Mouse (Mus musculus) kidney, postnatal 0 days (tissue): ENCODE results near the gene Gm8122. TPM values are rescaled to one million over a fixed set of nuclear protein-coding genes. Genes with fewer than 3 reads are reported as not detected.
"Not testable (repeated sequence)": the region's sequence is repeated elsewhere in the genome, so short reads cannot be mapped to it uniquely, and the experiment has no call there.

Source experiments
- ATAC-seq: fragments of 200-750 bp; cut with Nextera tagmentation; replicated peaks from 2 replicates; pipeline ENCODE4 v1.8.0; 2017; ENCODE audit warnings: low read depth, moderate number of reproducible peaks, moderate TSS enrichment, moderate library complexity; ENCODE audit not compliant: low FRiP score
- DNase-seq: peaks from one replicate; pipeline ENCODE4 v3.0.0-alpha.2; 2016; ENCODE audit warnings: low spot score
- H3K27ac ChIP-seq: fragments of 300-500 bp; sonication (generic); 2 replicates; pipeline ENCODE4 v1.5.1; 2014; ENCODE audit warnings: mild to moderate bottlenecking
- H3K27me3 ChIP-seq: fragments of 300-500 bp; sonication (generic); 2 replicates; pipeline ENCODE4 v1.6.1; 2014; ENCODE audit warnings: low read length, mixed read lengths; ENCODE audit not compliant: insufficient read depth
- H3K36me3 ChIP-seq: fragments of 300-500 bp; sonication (generic); 2 replicates; pipeline ENCODE4 v1.6.1; 2014; ENCODE audit warnings: low read length, mixed read lengths; ENCODE audit not compliant: insufficient read depth
- H3K4me1 ChIP-seq: fragments of 300-500 bp; sonication (generic); replicated peaks from 2 replicates; pipeline ENCODE4 v1.6.1; 2014; ENCODE audit warnings: antibody characterized with exemption, low read length, mixed read lengths; ENCODE audit not compliant: insufficient read depth
- H3K4me2 ChIP-seq: fragments of 300-500 bp; sonication (generic); 2 replicates; pipeline ENCODE4 v1.6.1; 2014; ENCODE audit warnings: mild to moderate bottlenecking, low read length, moderate library complexity, mixed read lengths
- H3K4me3 ChIP-seq: fragments of 300-500 bp; sonication (generic); replicated peaks from 2 replicates; pipeline ENCODE4 v1.5.1; 2014; ENCODE audit warnings: low read depth, low read length
- H3K9ac ChIP-seq: fragments of 300-500 bp; sonication (generic); 2 replicates; pipeline ENCODE4 v1.6.1; 2014; ENCODE audit warnings: low read depth, low read length
- H3K9me3 ChIP-seq: fragments of 300-500 bp; sonication (generic); replicated peaks from 2 replicates; pipeline ENCODE4 v1.6.1; 2016; ENCODE audit warnings: low read length, inconsistent platforms, mixed read lengths
- WGBS: fragments of 180-500 bp; shearing (Covaris S2); extraction: QIAGEN DNeasy Blood & Tissue Kit; methylation state at CpG from one replicate; pipeline ENCODE4 v1.1.7; 2014; 5-methylcytosine and 5-hydroxymethylcytosine counted together
- polyA plus RNA-seq: library from polyadenylated mRNA; unstranded; fragments of >200 nt; fragmentation: Nextera tagmentation; extraction: Ambion mirVana; gene quantifications from 2 replicates; pipeline ENCODE4 v1.2.1, GENCODE M21; 2015

The Gm8122 gene
- not detected in 2 replicates for polyA plus RNA-seq

GRCm38 (mm10) chr14:43235204-43235603 is at the start of gene Gm8122:
Gene Gm8122 (minus strand): TSS chr14:43235304.
- ATAC-seq, H3K4me3 ChIP-seq, H3K9me3 ChIP-seq, H3K4me1 ChIP-seq, H3K9ac ChIP-seq, H3K36me3 ChIP-seq, H3K27ac ChIP-seq, DNase-seq, H3K27me3 ChIP-seq, H3K4me2 ChIP-seq: not testable (repeated sequence)
- WGBS = 98% methylated on average over 2 of the region's 4 CpGs

- not testable (repeated sequence) for H3K4me1 ChIP-seq, ATAC-seq, H3K9me3 ChIP-seq, H3K36me3 ChIP-seq, H3K27ac ChIP-seq, H3K27me3 ChIP-seq, DNase-seq, H3K9ac ChIP-seq, H3K4me3 ChIP-seq, H3K4me2 ChIP-seq
- 93% methylated on average over 3 of the region's 3 CpGs for WGBS
These were observed 43.6 kb upstream of the Gm8122 start for GRCm38 (mm10) chr14:43278681-43279080.

DNA sequence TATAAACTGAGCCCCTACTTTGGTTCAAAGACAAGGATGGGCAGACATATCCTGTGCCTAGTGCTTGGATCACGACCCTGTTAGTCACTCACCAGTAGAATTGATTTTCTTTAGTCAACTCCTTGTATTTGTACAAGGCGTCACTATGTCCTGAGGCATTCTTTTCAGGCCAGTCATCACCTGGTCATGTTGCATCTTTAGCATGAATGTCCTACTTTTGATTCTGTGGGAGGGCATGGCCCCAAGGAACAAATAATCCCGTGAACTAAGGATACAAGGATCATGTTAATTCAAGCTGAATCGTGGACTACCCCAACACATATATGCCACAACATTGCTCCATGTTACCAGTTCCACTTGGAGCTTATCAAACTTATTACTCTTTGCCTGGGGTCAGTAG is 43.0 kb upstream of the Gm8122 start:
- DNase-seq, H3K9me3 ChIP-seq, H3K4me3 ChIP-seq, H3K4me1 ChIP-seq, H3K27me3 ChIP-seq, H3K27ac ChIP-seq, H3K4me2 ChIP-seq, H3K36me3 ChIP-seq, ATAC-seq, H3K9ac ChIP-seq: not testable (repeated sequence)
- WGBS = 57% methylated on average over 4 of the region's 4 CpGs

GRCm38 (mm10) chr14:43277468-43277867 is 42.4 kb upstream of the Gm8122 start:
- H3K27me3 ChIP-seq, ATAC-seq, DNase-seq, H3K9me3 ChIP-seq, H3K36me3 ChIP-seq, H3K4me3 ChIP-seq, H3K4me2 ChIP-seq, H3K27ac ChIP-seq, H3K4me1 ChIP-seq, H3K9ac ChIP-seq: not testable (repeated sequence)
- 61% methylated on average over 2 of the region's 2 CpGs for WGBS

- H3K9ac ChIP-seq, H3K4me3 ChIP-seq, ATAC-seq, H3K9me3 ChIP-seq, H3K27me3 ChIP-seq, H3K36me3 ChIP-seq, H3K4me2 ChIP-seq, H3K4me1 ChIP-seq, H3K27ac ChIP-seq, DNase-seq: not testable (repeated sequence)
- 86% methylated on average over 1 of the region's 1 CpGs for WGBS
These were observed 40.6 kb upstream of the Gm8122 start for GRCm38 (mm10) chr14:43275752-43276151.

- not testable (repeated sequence) for H3K9ac ChIP-seq, H3K4me2 ChIP-seq, H3K4me1 ChIP-seq, DNase-seq, H3K36me3 ChIP-seq, H3K27ac ChIP-seq, H3K9me3 ChIP-seq, H3K4me3 ChIP-seq, H3K27me3 ChIP-seq, ATAC-seq
- 81% methylated on average over 8 of the region's 8 CpGs for WGBS
These were observed 39.9 kb upstream of the Gm8122 start, which contains the start of gene Gm9732 for GRCm38 (mm10) chr14:43274986-43275511. Gene Gm9732 (plus strand): TSS chr14:43275036.

DNA sequence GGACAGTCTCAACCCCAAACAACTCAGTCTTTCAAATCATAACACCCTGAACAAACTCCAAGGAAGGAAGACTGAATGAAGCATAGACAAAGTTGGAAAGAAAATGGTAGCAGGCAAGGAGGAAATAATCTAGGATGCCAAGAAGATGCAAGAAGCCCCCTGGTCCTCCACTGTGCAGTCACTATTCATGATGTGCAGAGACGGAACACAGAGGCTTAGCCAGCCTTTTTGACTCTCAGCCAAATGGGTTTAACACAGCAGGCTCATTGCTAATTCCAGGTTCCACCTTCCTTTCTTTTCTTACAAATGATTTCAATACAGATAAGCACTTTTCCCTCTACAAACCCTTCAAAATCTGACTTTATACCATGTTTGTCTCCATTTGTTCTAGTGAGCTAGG is 38.1 kb upstream of the Gm8122 start:
- not testable (repeated sequence) for ATAC-seq

GRCm38 (mm10) chr14:43269211-43269610 is 34.1 kb upstream of the Gm8122 start:
- H3K9me3 ChIP-seq, H3K4me1 ChIP-seq, ATAC-seq, DNase-seq, H3K4me3 ChIP-seq, H3K9ac ChIP-seq, H3K27me3 ChIP-seq, H3K36me3 ChIP-seq, H3K4me2 ChIP-seq, H3K27ac ChIP-seq: not testable (repeated sequence)
- WGBS = 77% methylated on average over 3 of the region's 3 CpGs

More for the DNA sequence above, 38.1 kb upstream of the Gm8122 start:
- H3K4me3 ChIP-seq, H3K27ac ChIP-seq, H3K36me3 ChIP-seq, H3K27me3 ChIP-seq, H3K9ac ChIP-seq, H3K9me3 ChIP-seq, H3K4me1 ChIP-seq, H3K4me2 ChIP-seq, DNase-seq: not testable (repeated sequence)
- 47% methylated on average over 1 of the region's 1 CpGs for WGBS

DNA sequence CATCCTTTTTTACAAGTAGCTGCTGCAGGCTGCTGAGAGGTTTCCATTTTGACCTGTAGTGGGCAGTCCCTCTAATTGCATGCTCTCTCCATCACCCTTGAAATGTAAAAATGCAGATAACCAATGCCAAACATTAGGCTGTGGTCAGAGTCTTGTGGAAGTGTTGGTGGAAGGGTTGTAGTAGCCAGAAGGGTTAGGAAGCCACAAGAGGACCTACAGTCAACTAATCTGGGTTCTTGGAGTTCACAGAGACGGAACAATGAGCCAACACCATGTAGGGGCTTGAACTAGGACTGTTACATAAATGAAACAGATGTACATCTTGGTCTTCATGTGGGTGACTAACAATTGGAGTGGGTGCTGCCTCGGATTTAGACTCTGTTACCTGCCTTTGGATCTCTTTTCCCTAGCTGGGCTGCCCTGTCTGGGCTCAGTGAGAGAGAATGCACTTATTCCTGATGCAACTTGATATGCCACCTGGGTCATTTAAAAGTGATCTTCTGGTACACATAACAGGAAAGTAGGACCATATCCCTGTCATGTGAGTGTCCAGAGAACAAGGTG is 33.5 kb upstream of the Gm8122 start:
- H3K27ac ChIP-seq, H3K4me3 ChIP-seq, H3K9ac ChIP-seq, H3K9me3 ChIP-seq, H3K4me2 ChIP-seq, H3K4me1 ChIP-seq, ATAC-seq, H3K36me3 ChIP-seq, DNase-seq, H3K27me3 ChIP-seq: not testable (repeated sequence)
- 55% methylated on average over 2 of the region's 2 CpGs for WGBS
